Mouse (Mus musculus) hindbrain, embryonic 13.5 days (tissue): Measurements from ENCODE around the gene Fam155a. TPM values are rescaled to one million over a fixed set of nuclear protein-coding genes. Genes with fewer than 3 reads are reported as not detected.

Experiments used
- ATAC-seq: fragments of 200-750 bp; cut with Nextera tagmentation; 2 replicates; pipeline ENCODE4 v1.8.0; 2017; ENCODE audit warnings: moderate TSS enrichment; ENCODE audit not compliant: low FRiP score
- H3K27ac ChIP-seq: fragments of 300-500 bp; sonication (generic); 2 replicates; pipeline ENCODE4 v1.5.1; 2015; ENCODE audit warnings: inconsistent platforms, mild to moderate bottlenecking, moderate library complexity
- H3K27me3 ChIP-seq: fragments of 300-500 bp; sonication (generic); 2 replicates; pipeline ENCODE4 v1.6.1; 2015; ENCODE audit warnings: mild to moderate bottlenecking, inconsistent platforms
- H3K36me3 ChIP-seq: fragments of 300-500 bp; sonication (generic); 2 replicates; pipeline ENCODE4 v1.6.1; 2015; ENCODE audit warnings: mild to moderate bottlenecking, inconsistent platforms
- H3K4me1 ChIP-seq: fragments of 300-500 bp; sonication (generic); replicated peaks from 2 replicates; pipeline ENCODE4 v1.6.1; 2015; ENCODE audit warnings: inconsistent platforms
- H3K4me2 ChIP-seq: fragments of 300-500 bp; sonication (generic); 2 replicates; pipeline ENCODE4 v1.6.1; 2015; ENCODE audit warnings: inconsistent platforms, mild to moderate bottlenecking, moderate library complexity
- H3K4me3 ChIP-seq: fragments of 300-500 bp; sonication (generic); 2 replicates; pipeline ENCODE4 v1.5.1; 2015; ENCODE audit warnings: mild to moderate bottlenecking, inconsistent platforms
- H3K9ac ChIP-seq: fragments of 300-500 bp; sonication (generic); 2 replicates; pipeline ENCODE4 v1.6.1; 2015; ENCODE audit warnings: mild to moderate bottlenecking, inconsistent platforms
- H3K9me3 ChIP-seq: fragments of 300-500 bp; sonication (generic); 2 replicates; pipeline ENCODE4 v1.6.1; 2016; ENCODE audit warnings: inconsistent platforms
- WGBS: fragments of 180-500 bp; shearing (Covaris S2); methylation state at CpG from one replicate; pipeline ENCODE4 v1.1.7; 2015; 5-methylcytosine and 5-hydroxymethylcytosine counted together
- polyA plus RNA-seq: library from polyadenylated mRNA; unstranded; fragments of >200 nt; fragmentation: Nextera tagmentation; extraction: Ambion mirVana; gene quantifications from 2 replicates; pipeline ENCODE4 v1.2.1, GENCODE M21; 2015

The Fam155a gene
- polyA plus RNA-seq, 1 experiment from 2014 or later: 26.4 TPM

DNA sequence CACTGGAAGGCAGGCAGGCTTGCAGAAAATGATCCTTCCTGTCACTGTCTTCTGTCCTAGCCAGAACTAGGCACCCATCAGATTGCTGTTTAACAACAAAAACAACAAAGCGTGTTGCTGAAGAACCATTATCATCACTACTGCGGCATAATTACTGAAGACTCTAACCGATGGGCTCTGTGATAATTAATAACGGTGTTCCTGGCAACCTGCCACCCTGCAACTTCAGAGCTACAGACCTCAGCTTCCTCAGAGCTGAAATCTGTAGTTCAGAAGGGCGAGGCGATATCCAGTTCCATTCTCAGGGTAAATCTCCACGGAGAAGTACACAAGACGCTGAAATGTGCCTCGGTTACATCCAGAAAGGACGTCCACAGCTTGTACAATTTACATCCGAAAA lies 531.2 kb downstream of the Fam155a start:
- no peak for ATAC-seq
- no peak overlapping the region for H3K4me2 ChIP-seq

DNA sequence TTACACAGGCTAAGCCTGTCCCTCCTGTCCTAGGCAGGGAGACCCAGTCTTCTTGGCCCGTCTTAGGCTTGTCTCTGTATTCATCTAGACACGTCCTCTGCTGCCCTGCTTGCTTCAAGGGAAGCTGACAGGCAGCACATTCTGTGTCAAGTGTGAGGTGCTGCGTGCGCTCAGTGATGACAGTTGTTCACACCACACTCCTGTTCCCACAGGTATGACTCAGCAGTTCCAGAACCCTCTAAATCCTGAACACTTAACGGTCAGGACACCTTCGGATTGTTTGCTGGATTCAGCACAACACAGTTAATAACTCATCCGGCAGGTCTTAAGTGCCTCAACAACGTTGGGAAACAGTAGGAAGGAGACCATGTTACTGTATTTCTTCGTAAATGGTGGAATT lies 532.0 kb downstream of the Fam155a start:
- no peak overlapping the region for H3K27ac ChIP-seq
- H3K4me1 ChIP-seq: peaks cover 43% of the 10 kb centered on the region
- no peak overlapping the region for H3K4me3 ChIP-seq
- H3K9me3 ChIP-seq: no peaks in the 10 kb centered on the region
- H3K4me2 ChIP-seq: no peak overlapping the region
- no peaks in the 10 kb centered on the region for H3K27me3 ChIP-seq
- WGBS: 80% methylated on average over 9 of the region's 9 CpGs
- no peak overlapping the region for H3K9ac ChIP-seq
- no peaks in the 10 kb centered on the region for H3K36me3 ChIP-seq
- ATAC-seq: no peak

More for the DNA sequence above, 531.2 kb downstream of the Fam155a start:
- Histone ChIP-seq H3K4me3 (no peak overlapping the region), H3K9ac (no peak overlapping the region), H3K27ac (0 out of 2 replicates have a peak overlapping the region, but pooled peaks have one; percentile 1), H3K4me1 (peaks cover 43% of the 10 kb centered on the region), H3K36me3 (no peaks in the 10 kb centered on the region), H3K27me3 (no peaks in the 10 kb centered on the region), H3K9me3 (no peaks in the 10 kb centered on the region)
- WGBS: 51% methylated on average over 11 of the region's 11 CpGs

- H3K27me3 ChIP-seq: 0 out of 2 replicates have a peak, but pooled peaks cover 5% of the 10 kb centered on the region
- H3K9ac ChIP-seq: no peak overlapping the region
- no peaks in the 10 kb centered on the region for H3K9me3 ChIP-seq
- no peaks in the 10 kb centered on the region for H3K36me3 ChIP-seq
- no peak overlapping the region for H3K4me3 ChIP-seq
- ATAC-seq: peak; percentile 81
- H3K27ac ChIP-seq: no peak overlapping the region
- peaks cover 16% of the 10 kb centered on the region for H3K4me1 ChIP-seq
- peak overlapping the region; percentile 42 for H3K4me2 ChIP-seq
- 4% methylated on average over 12 of the region's 12 CpGs for WGBS
These were observed 537.5 kb downstream of the Fam155a start for GRCm38 (mm10) chr8:9233326-9233919.

DNA sequence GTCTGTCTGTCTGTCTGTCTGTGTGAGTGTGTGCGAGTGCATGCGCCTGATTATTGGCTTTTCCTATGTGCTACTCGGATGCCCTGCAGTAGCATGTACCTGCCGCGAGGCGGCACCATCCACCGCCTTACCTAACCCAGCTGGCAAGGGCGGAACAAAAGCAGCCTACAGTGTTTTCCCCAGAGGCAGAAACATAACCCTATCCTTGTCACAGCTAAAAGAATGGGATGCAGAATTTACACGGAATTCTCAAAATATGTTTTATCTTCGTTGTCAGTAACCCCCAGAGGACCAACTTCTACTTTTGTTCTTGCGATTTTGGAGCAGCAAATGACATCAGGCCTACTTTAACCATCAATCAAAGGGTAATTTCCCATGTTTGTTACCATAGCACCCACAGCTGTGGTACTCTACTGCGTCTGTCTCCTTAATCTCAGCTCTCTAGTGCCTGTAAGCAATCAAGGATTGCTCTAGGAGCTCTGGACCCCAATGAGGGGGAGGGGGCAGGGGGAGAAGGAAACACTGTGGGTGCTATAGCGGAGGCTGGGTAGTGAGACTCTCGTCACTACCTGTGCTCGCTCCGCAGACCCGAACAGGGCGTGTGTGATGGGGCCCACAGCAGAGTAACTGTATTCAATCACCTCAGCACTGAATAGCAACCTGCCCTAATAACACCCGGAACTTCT lies 543.0 kb downstream of the Fam155a start:
- peak overlapping the region; percentile 83 for H3K27ac ChIP-seq
- no peak overlapping the region for H3K4me3 ChIP-seq
- peak overlapping the region; percentile 8; the same call in 1 of the 2 replicates for H3K4me2 ChIP-seq
- no peak overlapping the region; the same call in 1 of the 2 replicates for H3K9ac ChIP-seq
- ATAC-seq: peak; percentile 82
- 32% methylated on average over 19 of the region's 19 CpGs for WGBS
- H3K36me3 ChIP-seq: no peaks in the 10 kb centered on the region
- peaks cover 9% of the 10 kb centered on the region for H3K4me1 ChIP-seq
- 0 out of 2 replicates have a peak, but pooled peaks cover 5% of the 10 kb centered on the region for H3K27me3 ChIP-seq
- no peaks in the 10 kb centered on the region for H3K9me3 ChIP-seq

- Histone ChIP-seq H3K4me1 (peaks cover 9% of the 10 kb centered on the region), H3K4me2 (no peak overlapping the region), H3K4me3 (no peak overlapping the region), H3K27me3 (0 out of 2 replicates have a peak, but pooled peaks cover 5% of the 10 kb centered on the region), H3K36me3 (no peaks in the 10 kb centered on the region), H3K9ac (no peak overlapping the region), H3K27ac (no peak overlapping the region), H3K9me3 (no peaks in the 10 kb centered on the region)
- no peak for ATAC-seq
- 82% methylated on average over 7 of the region's 7 CpGs for WGBS
These were observed 544.2 kb downstream of the Fam155a start for GRCm38 (mm10) chr8:9226767-9227166.

DNA sequence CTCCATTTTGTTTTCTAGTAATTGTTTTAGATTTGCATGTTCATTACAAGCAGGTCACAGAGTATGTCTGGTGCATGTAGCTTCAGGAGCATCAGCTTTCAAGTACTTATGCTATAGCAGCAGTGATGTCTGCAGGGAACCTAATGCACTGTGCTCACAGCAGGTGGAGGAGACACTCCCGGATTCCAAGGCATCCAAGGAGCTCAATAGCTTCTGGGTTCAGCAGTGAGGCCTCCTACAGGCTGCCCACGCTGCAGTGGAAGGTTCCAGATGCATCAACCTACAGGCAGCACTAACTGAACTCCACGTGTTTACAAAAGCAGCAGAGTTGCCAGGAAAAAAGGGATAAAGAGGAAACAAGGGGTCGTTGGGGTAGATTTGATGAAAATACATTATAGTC lies 559.2 kb downstream of the Fam155a start:
- no peak for ATAC-seq
- no peak overlapping the region for H3K4me2 ChIP-seq
- H3K4me1 ChIP-seq: no peaks in the 10 kb centered on the region
- H3K36me3 ChIP-seq: peaks cover 5% of the 10 kb centered on the region; the same call in 1 of the 2 replicates
- H3K4me3 ChIP-seq: no peak overlapping the region
- no peaks in the 10 kb centered on the region for H3K27me3 ChIP-seq
- 71% methylated on average over 4 of the region's 4 CpGs for WGBS
- no peak overlapping the region for H3K9ac ChIP-seq
- H3K27ac ChIP-seq: no peak overlapping the region
- H3K9me3 ChIP-seq: no peaks in the 10 kb centered on the region

GRCm38 (mm10) chr8:9207505-9208051 lies 563.4 kb downstream of the Fam155a start:
- 95% methylated on average over 31 of the region's 31 CpGs for WGBS
- Histone ChIP-seq H3K4me2 (no peak overlapping the region), H3K9me3 (no peaks in the 10 kb centered on the region), H3K4me3 (no peak overlapping the region), H3K4me1 (0 out of 2 replicates have a peak, but pooled peaks cover 6% of the 10 kb centered on the region), H3K27me3 (no peaks in the 10 kb centered on the region), H3K36me3 (peaks cover 5% of the 10 kb centered on the region; the same call in 1 of the 2 replicates), H3K27ac (no peak overlapping the region), H3K9ac (no peak overlapping the region)
- ATAC-seq: 0 out of 2 replicates have a peak, but pooled peaks have one; percentile 53

GRCm38 (mm10) chr8:9204345-9205067 lies 566.5 kb downstream of the Fam155a start:
- H3K36me3 ChIP-seq: peaks cover 5% of the 10 kb centered on the region; the same call in 1 of the 2 replicates
- H3K9ac ChIP-seq: no peak overlapping the region
- 54% methylated on average over 10 of the region's 10 CpGs for WGBS
- no peaks in the 10 kb centered on the region for H3K27me3 ChIP-seq
- no peak overlapping the region for H3K4me2 ChIP-seq
- 0 out of 2 replicates have a peak, but pooled peaks cover 6% of the 10 kb centered on the region for H3K4me1 ChIP-seq
- no peak overlapping the region for H3K27ac ChIP-seq
- no peak for ATAC-seq
- H3K4me3 ChIP-seq: no peak overlapping the region
- H3K9me3 ChIP-seq: no peaks in the 10 kb centered on the region

DNA sequence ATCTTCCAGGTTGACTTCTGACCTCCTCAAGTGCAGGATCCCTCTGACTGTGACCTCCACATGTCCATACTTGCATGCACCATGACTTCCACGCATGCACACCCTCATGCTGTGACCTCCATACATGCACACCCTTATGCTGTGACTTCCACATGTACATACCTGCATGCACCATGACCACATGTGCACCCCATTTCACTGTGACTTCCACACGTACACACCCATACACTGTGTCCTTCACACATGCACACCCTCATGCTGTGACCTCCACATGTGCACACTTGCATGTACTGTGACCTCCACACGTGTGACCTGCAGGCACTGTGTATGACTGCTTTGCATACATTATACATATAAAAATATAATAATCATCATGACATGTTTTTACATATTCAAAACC lies 570.9 kb downstream of the Fam155a start:
- H3K4me2 ChIP-seq: no peak overlapping the region
- H3K36me3 ChIP-seq: no peaks in the 10 kb centered on the region
- ATAC-seq: peak; percentile 57; the same call in 1 of the 2 replicates
- H3K27me3 ChIP-seq: no peaks in the 10 kb centered on the region
- H3K9me3 ChIP-seq: no peaks in the 10 kb centered on the region
- H3K27ac ChIP-seq: no peak overlapping the region
- 0 out of 2 replicates have a peak, but pooled peaks cover 6% of the 10 kb centered on the region for H3K4me1 ChIP-seq
- WGBS: 89% methylated on average over 3 of the region's 3 CpGs
- no peak overlapping the region for H3K4me3 ChIP-seq
- no peak overlapping the region for H3K9ac ChIP-seq

GRCm38 (mm10) chr8:9191682-9192081 lies 579.3 kb downstream of the Fam155a start:
- WGBS: 91% methylated on average over 3 of the region's 3 CpGs
- Histone ChIP-seq H3K27ac (no peak overlapping the region), H3K9me3 (no peaks in the 10 kb centered on the region), H3K9ac (no peak overlapping the region), H3K4me2 (no peak overlapping the region), H3K4me1 (no peaks in the 10 kb centered on the region), H3K36me3 (no peaks in the 10 kb centered on the region), H3K4me3 (no peak overlapping the region), H3K27me3 (no peaks in the 10 kb centered on the region)
- ATAC-seq: no peak

DNA sequence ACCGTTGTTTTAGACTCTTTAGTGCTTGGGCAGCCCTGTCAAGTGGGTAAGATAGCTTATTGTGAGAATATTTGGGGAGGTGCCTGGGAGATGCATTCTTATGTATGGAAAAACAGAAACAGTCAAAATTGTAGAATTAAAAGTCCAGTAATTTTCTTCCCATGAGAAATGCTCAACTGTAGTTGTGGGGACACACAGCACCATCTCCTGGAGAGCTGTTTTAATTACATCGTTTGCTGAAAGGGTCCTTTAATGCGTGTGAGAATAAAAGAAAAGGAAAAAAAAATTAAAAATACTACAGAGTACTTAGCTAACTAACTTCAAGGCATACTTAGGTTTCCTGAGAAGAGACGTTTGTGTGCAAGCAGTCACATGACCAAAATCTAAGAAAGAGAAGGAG lies 582.3 kb downstream of the Fam155a start:
- Histone ChIP-seq H3K4me3 (no peak overlapping the region), H3K27ac (no peak overlapping the region), H3K27me3 (no peaks in the 10 kb centered on the region), H3K36me3 (no peaks in the 10 kb centered on the region), H3K9me3 (no peaks in the 10 kb centered on the region), H3K4me1 (0 out of 2 replicates have a peak, but pooled peaks cover 3% of the 10 kb centered on the region), H3K9ac (no peak overlapping the region), H3K4me2 (no peak overlapping the region)
- WGBS: 41% methylated on average over 4 of the region's 4 CpGs
- no peak for ATAC-seq

DNA sequence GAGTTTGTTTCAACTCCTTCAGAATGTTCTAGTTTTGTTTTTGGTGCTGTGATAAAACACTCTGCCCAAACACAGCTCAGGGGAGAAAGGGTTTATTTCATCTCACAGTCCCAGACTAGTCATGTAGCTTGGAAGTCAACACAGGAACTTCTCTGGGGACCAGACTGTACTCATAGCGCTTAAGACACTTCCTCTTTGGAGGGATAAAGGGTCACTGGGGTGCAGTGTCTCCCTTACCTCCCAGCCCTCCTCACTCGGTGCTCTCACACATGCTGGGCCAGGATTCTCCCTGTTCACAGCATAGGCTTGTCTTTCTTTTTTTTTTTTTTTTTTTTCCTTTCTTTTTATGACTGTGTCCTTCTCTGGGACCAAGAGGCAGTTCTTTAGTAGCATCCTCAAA lies 585.8 kb downstream of the Fam155a start:
- Histone ChIP-seq H3K4me3 (no peak overlapping the region), H3K4me2 (no peak overlapping the region), H3K4me1 (0 out of 2 replicates have a peak, but pooled peaks cover 4% of the 10 kb centered on the region)

More for the DNA sequence above, 585.8 kb downstream of the Fam155a start:
- Histone ChIP-seq H3K9ac (no peak overlapping the region), H3K27me3 (no peaks in the 10 kb centered on the region), H3K27ac (no peak overlapping the region), H3K9me3 (no peaks in the 10 kb centered on the region), H3K36me3 (no peaks in the 10 kb centered on the region)
- WGBS: 59% methylated on average over 2 of the region's 2 CpGs
- no peak for ATAC-seq
